Mouse (Mus musculus): Measurements from ENCODE around the gene N4bp2. TPM values are rescaled to one million over a fixed set of nuclear protein-coding genes. Genes with fewer than 3 reads are reported as not detected.
"Not testable (repeated sequence)": the region's sequence is repeated elsewhere in the genome, so short reads cannot be mapped to it uniquely, and the experiment has no call there.

The N4bp2 gene
- total and polyA plus RNA-seq, 3 experiments = 2.4 to 11.1 (median 11.1) TPM

DNA sequence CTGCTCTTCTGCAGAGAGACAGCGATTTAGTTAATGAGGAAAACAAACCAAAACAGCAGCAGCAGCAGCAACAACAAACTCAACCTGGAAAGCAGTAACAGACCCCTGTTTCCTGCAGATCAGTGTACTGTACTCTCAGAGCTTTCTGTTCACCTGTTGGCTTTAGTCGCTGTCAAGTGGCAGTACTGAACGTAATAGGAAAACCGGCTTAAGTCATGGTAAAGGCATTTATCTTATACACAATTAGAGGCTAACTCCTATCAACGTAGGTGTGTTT lies 2.3 kb downstream of the N4bp2 start:
- 47% methylated on average over 5 of the region's 5 CpGs for WGBS
- Histone ChIP-seq H3K27me3 (ENCODE audit: control insufficient read depth, insufficient read depth, low read length) (no peaks in the 10 kb centered on the region), H3K36me3 (ENCODE audit: control insufficient read depth, insufficient read depth, low read length) (peaks cover 4% of the 10 kb centered on the region), H3K27ac (peak overlapping the region; percentile 31; the same call in 1 of the 2 replicates), H3K9ac (ENCODE audit: low read depth, low read length) (peak overlapping the region; percentile 42; the same call in 1 of the 2 replicates), H3K4me3 (peak overlapping the region; percentile 63; the same call in 1 of the 2 replicates), H3K4me1 (ENCODE audit: control insufficient read depth, insufficient read depth, low read length) (peaks cover 2% of the 10 kb centered on the region), H3K79me2 (replicated peaks; ENCODE audit: control insufficient read depth, insufficient read depth, low read length) (no peaks in the 10 kb centered on the region)
- intact Hi-C loops (cut with DNase I) = loop anchor here (2.0 to 10.0 kb wide), 2 partner anchors 173 to 441 kb away; no protein-coding TSS in a partner anchor
- DNase-seq = no peak
- TF ChIP-seq CTCF (IDR thresholded peaks at IDR 0.05) (no peak), POLR2A (IDR thresholded peaks at IDR 0.05; ENCODE audit: insufficient read depth, low read depth, low read length) (no peak), EP300 (IDR thresholded peaks at IDR 0.05; ENCODE audit: insufficient read depth, low read depth, low read length) (no peak)

DNA sequence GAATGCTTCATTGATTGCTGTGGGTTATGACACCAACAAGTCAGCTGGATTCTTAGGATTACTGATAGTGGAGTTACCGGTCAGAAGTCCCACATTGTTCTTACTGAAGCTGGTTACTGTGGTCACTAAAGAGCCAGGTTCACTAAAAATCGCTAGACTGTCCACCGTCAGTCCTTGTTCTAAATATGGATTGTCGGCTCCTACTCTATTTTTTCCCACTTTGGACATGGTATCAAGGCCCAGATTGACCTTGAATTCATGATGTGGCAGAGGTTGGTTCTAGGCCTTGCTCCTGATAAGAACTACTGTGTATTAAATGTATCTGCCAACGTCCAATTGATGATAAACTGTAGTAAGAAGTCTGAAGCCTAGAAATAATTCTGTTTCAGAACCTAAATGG lies 4.7 kb downstream of the N4bp2 start:
- Histone ChIP-seq H3K9ac (ENCODE audit: low read depth, low read length) (no peak overlapping the region), H3K36me3 (ENCODE audit: control insufficient read depth, insufficient read depth, low read length) (peaks cover 2% of the 10 kb centered on the region), H3K4me1 (ENCODE audit: control insufficient read depth, insufficient read depth, low read length) (no peaks in the 10 kb centered on the region), H3K27me3 (ENCODE audit: control insufficient read depth, insufficient read depth, low read length) (no peaks in the 10 kb centered on the region), H3K27ac (no peak overlapping the region), H3K79me2 (replicated peaks; ENCODE audit: control insufficient read depth, insufficient read depth, low read length) (no peaks in the 10 kb centered on the region), H3K4me3 (no peak overlapping the region)
- no peak for DNase-seq
- 58% methylated on average over 5 of the region's 5 CpGs for WGBS
- no peak for TF ChIP-seq POLR2A (IDR thresholded peaks at IDR 0.05; ENCODE audit: insufficient read depth, low read depth, low read length)
- TF ChIP-seq CTCF (IDR thresholded peaks at IDR 0.05) = no peak
- no peak for TF ChIP-seq EP300 (IDR thresholded peaks at IDR 0.05; ENCODE audit: insufficient read depth, low read depth, low read length)
- intact Hi-C loops (cut with DNase I) = loop anchor here (10.0 kb wide), 1 partner anchor 443 kb away; no protein-coding TSS in a partner anchor

DNA sequence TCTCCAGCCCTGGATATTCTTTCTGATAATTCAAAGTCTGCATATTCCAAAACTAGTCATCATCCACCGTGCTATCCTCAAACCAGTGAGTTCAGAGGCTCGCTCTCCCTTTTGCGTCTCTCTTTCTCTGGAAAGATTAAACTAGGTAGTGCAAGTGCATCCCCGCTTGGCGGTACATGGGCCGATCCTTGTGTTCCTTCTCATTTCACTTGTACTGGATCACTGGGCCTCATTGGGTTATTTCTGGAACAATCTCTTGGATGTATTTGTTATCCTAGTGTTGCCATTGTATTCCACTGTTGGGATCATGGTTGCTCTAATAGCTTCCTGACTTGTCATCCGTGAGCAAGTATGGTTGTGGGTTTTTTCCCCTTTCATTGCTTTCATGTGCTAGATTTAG lies 6.7 kb downstream of the N4bp2 start:
- no peaks in the 10 kb centered on the region for H3K79me2 ChIP-seq (replicated peaks; ENCODE audit: control insufficient read depth, insufficient read depth, low read length)
- no peak for DNase-seq
- no peaks in the 10 kb centered on the region for H3K4me1 ChIP-seq (ENCODE audit: control insufficient read depth, insufficient read depth, low read length)
- peaks cover 2% of the 10 kb centered on the region for H3K36me3 ChIP-seq (ENCODE audit: control insufficient read depth, insufficient read depth, low read length)
- no peaks in the 10 kb centered on the region for H3K27me3 ChIP-seq (ENCODE audit: control insufficient read depth, insufficient read depth, low read length)
- no peak overlapping the region for H3K9ac ChIP-seq (ENCODE audit: low read depth, low read length)
- H3K27ac ChIP-seq = no peak overlapping the region
- whole genome bisulfite sequencing = 89% methylated on average over 7 of the region's 7 CpGs
- TF ChIP-seq CTCF (IDR thresholded peaks at IDR 0.05) (no peak), POLR2A (IDR thresholded peaks at IDR 0.05; ENCODE audit: insufficient read depth, low read depth, low read length) (no peak), EP300 (IDR thresholded peaks at IDR 0.05; ENCODE audit: insufficient read depth, low read depth, low read length) (no peak)
- intact Hi-C loops (cut with DNase I) = no loop called here
- H3K4me3 ChIP-seq = no peak overlapping the region

DNA sequence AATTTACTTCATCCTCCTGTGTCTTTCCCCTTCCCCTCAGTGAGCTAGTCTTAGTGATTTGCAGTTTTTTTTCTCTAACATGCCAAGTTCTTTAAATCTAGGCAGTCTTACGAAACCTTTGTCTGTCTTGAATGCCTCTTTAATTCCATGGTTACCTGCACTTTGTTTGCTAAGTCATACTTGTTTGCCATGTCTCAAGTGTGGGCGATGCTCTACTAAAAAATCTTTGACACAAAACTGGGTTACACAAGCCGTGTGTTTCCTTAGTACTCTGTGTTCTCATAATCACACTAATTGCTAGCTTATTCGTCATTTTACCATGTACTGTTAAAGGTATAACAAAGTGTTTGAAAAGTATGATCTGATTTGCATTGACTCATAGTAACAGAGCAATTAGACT lies 7.2 kb downstream of the N4bp2 start:
- no peaks in the 10 kb centered on the region for H3K4me1 ChIP-seq (ENCODE audit: control insufficient read depth, insufficient read depth, low read length)
- no peaks in the 10 kb centered on the region for H3K27me3 ChIP-seq (ENCODE audit: control insufficient read depth, insufficient read depth, low read length)
- no peak overlapping the region for H3K4me3 ChIP-seq
- DNase-seq = no peak
- H3K27ac ChIP-seq = no peak overlapping the region
- no peak overlapping the region for H3K9ac ChIP-seq (ENCODE audit: low read depth, low read length)
- 94% methylated on average over 4 of the region's 4 CpGs for WGBS
- no peak for TF ChIP-seq CTCF (IDR thresholded peaks at IDR 0.05)
- TF ChIP-seq POLR2A (IDR thresholded peaks at IDR 0.05; ENCODE audit: insufficient read depth, low read depth, low read length) = no peak
- TF ChIP-seq EP300 (IDR thresholded peaks at IDR 0.05; ENCODE audit: insufficient read depth, low read depth, low read length) = no peak
- H3K36me3 ChIP-seq (ENCODE audit: control insufficient read depth, insufficient read depth, low read length) = peaks cover 2% of the 10 kb centered on the region
- H3K79me2 ChIP-seq (replicated peaks; ENCODE audit: control insufficient read depth, insufficient read depth, low read length) = no peaks in the 10 kb centered on the region
- intact Hi-C loops (cut with DNase I) = no loop called here

DNA sequence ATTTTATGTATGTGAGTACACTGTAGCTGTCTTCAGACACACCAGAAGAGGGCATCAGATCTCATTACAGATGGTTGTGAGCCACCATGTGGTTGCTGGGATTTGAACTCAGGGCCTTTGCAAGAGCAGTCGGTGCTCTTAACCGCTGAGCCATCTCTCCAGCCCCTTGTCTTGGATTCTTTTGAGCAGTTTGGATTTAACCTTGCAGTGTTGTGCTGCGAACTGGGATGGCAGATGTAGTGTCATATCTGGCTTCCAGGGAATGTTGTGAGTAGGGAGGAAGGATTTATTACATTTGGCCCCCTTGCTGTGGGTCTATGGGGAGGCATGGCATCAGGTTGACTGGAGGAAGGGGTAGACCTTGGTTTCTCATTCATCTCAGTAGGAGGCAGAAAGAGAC lies 10.6 kb downstream of the N4bp2 start:
- H3K79me2 ChIP-seq (replicated peaks; ENCODE audit: control insufficient read depth, insufficient read depth, low read length); H3K9ac ChIP-seq (ENCODE audit: low read depth, low read length); H3K4me1 ChIP-seq (ENCODE audit: control insufficient read depth, insufficient read depth, low read length); intact Hi-C loops (cut with DNase I); DNase-seq; H3K27me3 ChIP-seq (ENCODE audit: control insufficient read depth, insufficient read depth, low read length); H3K27ac ChIP-seq; H3K36me3 ChIP-seq (ENCODE audit: control insufficient read depth, insufficient read depth, low read length); H3K4me3 ChIP-seq: not testable (repeated sequence)
- 98% methylated on average over 3 of the region's 3 CpGs for WGBS

DNA sequence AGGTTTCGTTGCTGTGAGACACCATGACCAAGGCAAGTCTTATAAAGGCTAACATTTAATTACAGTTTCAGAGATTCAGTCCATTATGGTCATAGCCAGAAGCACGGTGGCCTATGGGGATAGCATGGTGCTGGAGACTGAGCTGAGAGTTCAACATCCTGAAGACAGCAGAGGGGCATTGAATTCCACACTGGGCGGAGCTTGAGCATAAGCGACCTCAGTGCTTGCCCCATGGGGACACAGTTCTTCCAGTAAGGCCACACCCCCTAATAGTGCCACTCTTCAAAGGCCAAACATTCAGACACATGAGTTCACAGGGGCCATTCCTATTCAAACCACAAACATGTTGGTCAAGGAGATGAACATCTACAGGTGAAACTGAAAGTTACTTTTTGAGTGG lies 12.8 kb downstream of the N4bp2 start:
- TF ChIP-seq CTCF (IDR thresholded peaks at IDR 0.05) (no peak), POLR2A (IDR thresholded peaks at IDR 0.05; ENCODE audit: insufficient read depth, low read depth, low read length) (no peak), EP300 (IDR thresholded peaks at IDR 0.05; ENCODE audit: insufficient read depth, low read depth, low read length) (no peak)
- Histone ChIP-seq H3K79me2 (replicated peaks; ENCODE audit: control insufficient read depth, insufficient read depth, low read length) (no peaks in the 10 kb centered on the region), H3K36me3 (ENCODE audit: control insufficient read depth, insufficient read depth, low read length) (no peaks in the 10 kb centered on the region), H3K9ac (ENCODE audit: low read depth, low read length) (no peak overlapping the region), H3K27me3 (ENCODE audit: control insufficient read depth, insufficient read depth, low read length) (no peaks in the 10 kb centered on the region), H3K27ac (no peak overlapping the region), H3K4me3 (no peak overlapping the region), H3K4me1 (ENCODE audit: control insufficient read depth, insufficient read depth, low read length) (no peaks in the 10 kb centered on the region)
- DNase-seq = no peak
- intact Hi-C loops (cut with DNase I) = no loop called here
- 78% methylated on average over 4 of the region's 4 CpGs for WGBS
